In genomic region chr4:89000200-89000599, GRCm38 (mm10) we compare ENCODE assay signal across 13 mouse cellular contexts.
"Had no signal": no experiment of that assay in that cellular context is flagged by ENCODE, and none has a peak within 500 bp of the region (broad histone marks: within the 10 kb centered on the region; RNA-seq: fewer than 3 reads in every experiment).

No protein-coding gene starts in this region.

- DNase-seq: kidney, postnatal 10 days; kidney, postnatal 36 days; layer of hippocampus, postnatal 36 days; liver, embryonic 13.5 days; lung, embryonic 14.5 days; thymus, adult 18-20 months; thymus, postnatal 14 days; thymus, postnatal 4 days had no signal

- H3K4me3 ChIP-seq: kidney, embryonic 15.5 days; left cerebral cortex, adult 2 months; liver, embryonic 13.5 days; midbrain, embryonic 10.5 days; midbrain, embryonic 13.5 days had no signal

- H3K4me1 ChIP-seq: kidney, embryonic 15.5 days; liver, embryonic 13.5 days; midbrain, embryonic 10.5 days; midbrain, embryonic 13.5 days had no signal

- H3K27ac ChIP-seq: kidney, embryonic 15.5 days; left cerebral cortex, adult 2 months; liver, embryonic 13.5 days; macrophage; midbrain, embryonic 10.5 days; midbrain, embryonic 13.5 days had no signal
